Mouse (Mus musculus): ENCODE data around the gene Tubb2a. TPM values are rescaled to one million over a fixed set of nuclear protein-coding genes. Genes with fewer than 3 reads are reported as not detected.
"Not testable (repeated sequence)": the region's sequence is repeated elsewhere in the genome, so short reads cannot be mapped to it uniquely, and the experiment has no call there.

The Tubb2a gene
- total RNA-seq, 2 experiments from 2014 or later, result 44.4 to 49.4 TPM

GRCm38 (mm10) chr13:34089358-34089757 is 11.6 kb upstream of the Tubb2a start:
- no peak for DNase-seq

GRCm38 (mm10) chr13:34088871-34089288 is 11.1 kb upstream of the Tubb2a start:
- DNase-seq, result no peak

GRCm38 (mm10) chr13:34088201-34088649 is 10.4 kb upstream of the Tubb2a start:
- DNase-seq, result not testable (repeated sequence)

GRCm38 (mm10) chr13:34087052-34087812 is 9.4 kb upstream of the Tubb2a start:
- no peak for DNase-seq

- no peak for DNase-seq
These were observed 6.4 kb upstream of the Tubb2a start for GRCm38 (mm10) chr13:34084026-34084750.

- no peak for DNase-seq
These were observed 4.1 kb upstream of the Tubb2a start for GRCm38 (mm10) chr13:34081926-34082325.

GRCm38 (mm10) chr13:34079801-34080200 is 2.0 kb upstream of the Tubb2a start:
- DNase-seq, result no peak

- no peak for DNase-seq
These were observed 883 bp upstream of the Tubb2a start for GRCm38 (mm10) chr13:34078500-34079280.

GRCm38 (mm10) chr13:34076561-34077491 is 981 bp downstream of the Tubb2a start:
- no peak for DNase-seq

GRCm38 (mm10) chr13:34075893-34076292 is 1.9 kb downstream of the Tubb2a start:
- DNase-seq, result not testable (repeated sequence)

- not testable (repeated sequence) for DNase-seq
These were observed 3.4 kb downstream of the Tubb2a start for GRCm38 (mm10) chr13:34074441-34074840.

GRCm38 (mm10) chr13:34072847-34073246 is 5.0 kb downstream of the Tubb2a start:
- DNase-seq, result no peak

GRCm38 (mm10) chr13:34071836-34072235 is 6.0 kb downstream of the Tubb2a start:
- DNase-seq, result no peak

- no peak for DNase-seq
These were observed 7.5 kb downstream of the Tubb2a start for GRCm38 (mm10) chr13:34070296-34070695.

- no peak for DNase-seq
These were observed 11.5 kb downstream of the Tubb2a start for GRCm38 (mm10) chr13:34066351-34066750.

- no peak for DNase-seq
These were observed 15.3 kb downstream of the Tubb2a start for GRCm38 (mm10) chr13:34062466-34062865.

GRCm38 (mm10) chr13:34060061-34060460 is 17.7 kb downstream of the Tubb2a start:
- no peak for DNase-seq

GRCm38 (mm10) chr13:34057252-34057651 is 20.6 kb downstream of the Tubb2a start:
- no peak for DNase-seq

GRCm38 (mm10) chr13:34054983-34055382 is 22.8 kb downstream of the Tubb2a start:
- DNase-seq, result no peak

- no peak for DNase-seq
These were observed 23.4 kb downstream of the Tubb2a start for GRCm38 (mm10) chr13:34054391-34054790.

GRCm38 (mm10) chr13:34053673-34054282 is 24.0 kb downstream of the Tubb2a start:
- DNase-seq, result no peak

Measured in gastrocnemius, postnatal 10 days (tissue).